Mouse (Mus musculus): Measurements from ENCODE around the gene Atg16l2. TPM values are rescaled to one million over a fixed set of nuclear protein-coding genes. Genes with fewer than 3 reads are reported as not detected.

The Atg16l2 gene
- polyA plus RNA-seq, 1 experiment from 2014 or later, result 6.0 TPM

- WGBS, result 58% methylated on average over 4 of the region's 4 CpGs
- Histone ChIP-seq H3K27ac (replicated peaks) (peak overlapping the region; percentile 30; the same call in 1 of the 2 replicates), H3K4me2 (replicated peaks; ENCODE audit: low read depth) (no peak overlapping the region), H3K36me3 (ENCODE audit: control insufficient read depth, insufficient read depth, low read length) (peaks cover 4% of the 10 kb centered on the region; the same call in 1 of the 2 replicates), H3K4me1 (replicated peaks; ENCODE audit: control insufficient read depth, insufficient read depth) (0 out of 2 replicates have a peak, but pooled peaks cover 3% of the 10 kb centered on the region), H3K9me3 (ENCODE audit: control insufficient read depth, low read length) (no peaks in the 10 kb centered on the region), H3K27me3 (ENCODE audit: control insufficient read depth, insufficient read depth, low read length) (no peaks in the 10 kb centered on the region), H3K4me3 (ENCODE audit: low read depth, low read length) (no peak overlapping the region), H3K9ac (ENCODE audit: low read length) (no peak overlapping the region)
- no peak for DNase-seq (ENCODE audit: low spot score)
- no peak for ATAC-seq (ENCODE audit: low FRiP score, low TSS enrichment)
- TF ChIP-seq CTCF (IDR thresholded peaks at IDR 0.05; ENCODE audit: low read depth), result no peak
- TF ChIP-seq EP300 (optimal IDR thresholded peaks at IDR 0.05), result no peak
Measured at GRCm38 (mm10) chr7:101344892-101345291, 42.8 kb upstream of the Atg16l2 start.

- Histone ChIP-seq H3K36me3 (ENCODE audit: control insufficient read depth, insufficient read depth, low read length) (peaks cover 4% of the 10 kb centered on the region; the same call in 1 of the 2 replicates), H3K27me3 (ENCODE audit: control insufficient read depth, insufficient read depth, low read length) (no peaks in the 10 kb centered on the region), H3K4me1 (replicated peaks; ENCODE audit: control insufficient read depth, insufficient read depth) (0 out of 2 replicates have a peak, but pooled peaks cover 3% of the 10 kb centered on the region), H3K27ac (replicated peaks) (no peak overlapping the region), H3K9me3 (ENCODE audit: control insufficient read depth, low read length) (no peaks in the 10 kb centered on the region), H3K4me2 (replicated peaks; ENCODE audit: low read depth) (no peak overlapping the region), H3K9ac (ENCODE audit: low read length) (no peak overlapping the region), H3K4me3 (ENCODE audit: low read depth, low read length) (no peak overlapping the region)
- DNase-seq (ENCODE audit: low spot score), result no peak
- peak; percentile 25 for ATAC-seq (ENCODE audit: low FRiP score, low TSS enrichment)
- TF ChIP-seq EP300 (optimal IDR thresholded peaks at IDR 0.05) (no peak), CTCF (IDR thresholded peaks at IDR 0.05; ENCODE audit: low read depth) (no peak)
- WGBS, result 60% methylated on average over 7 of the region's 7 CpGs
Measured at GRCm38 (mm10) chr7:101343135-101343534, 41.1 kb upstream of the Atg16l2 start.

GRCm38 (mm10) chr7:101341405-101341804 lies 39.4 kb upstream of the Atg16l2 start:
- Histone ChIP-seq H3K9me3 (ENCODE audit: control insufficient read depth, low read length) (no peaks in the 10 kb centered on the region), H3K4me1 (replicated peaks; ENCODE audit: control insufficient read depth, insufficient read depth) (no peaks in the 10 kb centered on the region), H3K27me3 (ENCODE audit: control insufficient read depth, insufficient read depth, low read length) (no peaks in the 10 kb centered on the region), H3K4me3 (ENCODE audit: low read depth, low read length) (no peak overlapping the region), H3K27ac (replicated peaks) (no peak overlapping the region), H3K36me3 (ENCODE audit: control insufficient read depth, insufficient read depth, low read length) (peaks cover 4% of the 10 kb centered on the region; the same call in 1 of the 2 replicates), H3K4me2 (replicated peaks; ENCODE audit: low read depth) (no peak overlapping the region), H3K9ac (ENCODE audit: low read length) (no peak overlapping the region)
- no peak for ATAC-seq (ENCODE audit: low FRiP score, low TSS enrichment)
- no peak for DNase-seq (ENCODE audit: low spot score)
- no peak for TF ChIP-seq EP300 (optimal IDR thresholded peaks at IDR 0.05)
- no peak for TF ChIP-seq CTCF (IDR thresholded peaks at IDR 0.05; ENCODE audit: low read depth)
- WGBS, result 56% methylated on average over 6 of the region's 6 CpGs

- no peaks in the 10 kb centered on the region for H3K36me3 ChIP-seq (ENCODE audit: control insufficient read depth, insufficient read depth, low read length)
- no peak overlapping the region for H3K4me2 ChIP-seq (replicated peaks; ENCODE audit: low read depth)
- no peak overlapping the region for H3K4me3 ChIP-seq (ENCODE audit: low read depth, low read length)
- no peak overlapping the region for H3K9ac ChIP-seq (ENCODE audit: low read length)
- TF ChIP-seq EP300 (optimal IDR thresholded peaks at IDR 0.05) (no peak), CTCF (IDR thresholded peaks at IDR 0.05; ENCODE audit: low read depth) (no peak)
- H3K9me3 ChIP-seq (ENCODE audit: control insufficient read depth, low read length), result no peaks in the 10 kb centered on the region
- ATAC-seq (ENCODE audit: low FRiP score, low TSS enrichment) (no peak), DNase-seq (ENCODE audit: low spot score) (no peak)
- H3K27me3 ChIP-seq (ENCODE audit: control insufficient read depth, insufficient read depth, low read length), result no peaks in the 10 kb centered on the region
- no peaks in the 10 kb centered on the region for H3K4me1 ChIP-seq (replicated peaks; ENCODE audit: control insufficient read depth, insufficient read depth)
- WGBS, result 89% methylated on average over 3 of the region's 3 CpGs
- no peak overlapping the region for H3K27ac ChIP-seq (replicated peaks)
Measured at GRCm38 (mm10) chr7:101337401-101337800, 35.4 kb upstream of the Atg16l2 start.

- H3K4me2 ChIP-seq (replicated peaks; ENCODE audit: low read depth), result no peak overlapping the region
- DNase-seq (ENCODE audit: low spot score), result no peak
Measured at GRCm38 (mm10) chr7:101336686-101337085, 34.6 kb upstream of the Atg16l2 start.

GRCm38 (mm10) chr7:101335228-101335627 lies 33.2 kb upstream of the Atg16l2 start:
- Histone ChIP-seq H3K27me3 (ENCODE audit: control insufficient read depth, insufficient read depth, low read length) (no peaks in the 10 kb centered on the region), H3K4me2 (replicated peaks; ENCODE audit: low read depth) (no peak overlapping the region), H3K4me1 (replicated peaks; ENCODE audit: control insufficient read depth, insufficient read depth) (peaks cover 2% of the 10 kb centered on the region; the same call in 1 of the 2 replicates), H3K4me3 (ENCODE audit: low read depth, low read length) (no peak overlapping the region), H3K27ac (replicated peaks) (no peak overlapping the region), H3K9me3 (ENCODE audit: control insufficient read depth, low read length) (no peaks in the 10 kb centered on the region), H3K9ac (ENCODE audit: low read length) (no peak overlapping the region), H3K36me3 (ENCODE audit: control insufficient read depth, insufficient read depth, low read length) (no peaks in the 10 kb centered on the region)
- 86% methylated on average over 2 of the region's 2 CpGs for WGBS
- DNase-seq (ENCODE audit: low spot score) (no peak), ATAC-seq (ENCODE audit: low FRiP score, low TSS enrichment) (no peak)
- TF ChIP-seq EP300 (optimal IDR thresholded peaks at IDR 0.05), result no peak

More at GRCm38 (mm10) chr7:101336686-101337085, 34.6 kb upstream of the Atg16l2 start:
- no peaks in the 10 kb centered on the region for H3K27me3 ChIP-seq (ENCODE audit: control insufficient read depth, insufficient read depth, low read length)
- H3K27ac ChIP-seq (replicated peaks), result no peak overlapping the region
- TF ChIP-seq EP300 (optimal IDR thresholded peaks at IDR 0.05) (no peak), CTCF (IDR thresholded peaks at IDR 0.05; ENCODE audit: low read depth) (no peak)
- H3K4me3 ChIP-seq (ENCODE audit: low read depth, low read length), result no peak overlapping the region
- no peak overlapping the region for H3K9ac ChIP-seq (ENCODE audit: low read length)
- H3K9me3 ChIP-seq (ENCODE audit: control insufficient read depth, low read length), result no peaks in the 10 kb centered on the region
- no peaks in the 10 kb centered on the region for H3K36me3 ChIP-seq (ENCODE audit: control insufficient read depth, insufficient read depth, low read length)
- no peaks in the 10 kb centered on the region for H3K4me1 ChIP-seq (replicated peaks; ENCODE audit: control insufficient read depth, insufficient read depth)
- 74% methylated on average over 3 of the region's 3 CpGs for WGBS
- ATAC-seq (ENCODE audit: low FRiP score, low TSS enrichment), result no peak
